Mouse (Mus musculus): ENCODE results near the gene Lekr1.
"Not testable (repeated sequence)": the region's sequence is repeated elsewhere in the genome, so short reads cannot be mapped to it uniquely, and the experiment has no call there.

The Lekr1 gene

DNA sequence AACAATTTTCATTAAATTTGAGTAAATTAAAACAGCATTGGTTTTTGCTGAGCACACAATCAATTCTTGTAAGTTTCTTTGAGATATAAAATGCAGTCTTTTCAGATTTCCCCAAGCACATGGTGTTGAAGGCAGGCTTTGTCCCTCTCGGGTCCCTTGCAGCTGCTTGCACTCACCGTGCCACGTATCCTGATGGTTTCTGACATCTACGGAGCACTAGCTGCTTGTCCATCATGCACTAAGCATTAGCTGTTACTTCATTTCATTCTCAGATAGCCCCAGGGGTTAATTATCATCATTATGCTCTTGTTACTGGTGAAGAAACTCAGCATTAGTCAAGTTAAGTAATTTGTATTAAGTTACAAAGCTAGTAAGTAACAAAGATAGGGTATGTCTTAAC lies 78.9 kb downstream of the Lekr1 start:
- in situ Hi-C loops (cut with MboI; ENCODE audit: unreplicated experiment in 2 of 2) = no loop called here

DNA sequence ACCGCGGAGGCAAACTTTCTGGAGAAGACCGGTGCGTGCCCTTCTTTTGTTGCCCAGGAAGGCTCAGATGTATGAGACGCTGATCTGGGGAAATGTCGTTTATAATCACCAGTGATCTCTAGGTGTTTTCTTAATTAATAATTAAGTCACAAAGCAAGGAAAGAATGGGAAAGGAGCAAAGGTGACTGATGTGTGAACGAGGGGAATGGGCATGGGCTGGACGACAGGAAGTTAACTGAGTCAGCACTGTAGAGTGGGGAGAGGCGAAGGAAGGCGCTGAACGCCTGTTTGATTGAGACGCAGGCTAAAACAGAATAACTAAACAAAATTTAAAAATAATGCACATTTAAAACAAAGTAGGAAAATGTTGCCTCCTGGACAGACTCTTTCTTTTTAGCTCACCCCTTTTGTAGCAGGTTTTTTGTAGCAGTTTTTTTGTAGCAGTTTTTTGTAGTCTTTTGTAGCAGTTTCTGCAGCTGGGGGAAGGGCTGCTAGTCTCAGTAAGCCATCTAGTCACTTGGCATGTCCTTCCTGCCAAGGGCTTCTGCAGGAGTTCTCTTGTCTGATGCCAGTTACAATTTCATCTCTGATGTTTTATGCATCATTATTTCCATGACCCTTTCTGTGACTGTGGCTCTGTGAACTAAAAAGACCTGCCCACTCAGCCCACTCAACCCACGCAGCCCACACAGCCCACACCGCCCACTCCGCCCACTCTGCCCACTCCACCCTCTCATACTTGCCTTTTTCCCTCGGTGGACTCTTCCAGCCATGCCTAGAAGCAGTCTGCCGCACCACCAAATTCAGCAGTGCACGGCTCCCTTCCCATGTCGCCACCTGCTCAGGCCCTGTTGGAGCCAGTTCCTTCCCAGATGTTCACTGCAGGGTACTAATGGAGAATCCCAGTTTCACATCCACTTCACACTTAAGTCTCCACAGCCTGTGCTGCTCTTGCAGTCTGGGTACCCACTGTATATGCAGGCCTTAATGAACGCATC lies 98.8 kb downstream of the Lekr1 start:
- in situ Hi-C loops (cut with MboI; ENCODE audit: unreplicated experiment in 2 of 2) = no loop called here

DNA sequence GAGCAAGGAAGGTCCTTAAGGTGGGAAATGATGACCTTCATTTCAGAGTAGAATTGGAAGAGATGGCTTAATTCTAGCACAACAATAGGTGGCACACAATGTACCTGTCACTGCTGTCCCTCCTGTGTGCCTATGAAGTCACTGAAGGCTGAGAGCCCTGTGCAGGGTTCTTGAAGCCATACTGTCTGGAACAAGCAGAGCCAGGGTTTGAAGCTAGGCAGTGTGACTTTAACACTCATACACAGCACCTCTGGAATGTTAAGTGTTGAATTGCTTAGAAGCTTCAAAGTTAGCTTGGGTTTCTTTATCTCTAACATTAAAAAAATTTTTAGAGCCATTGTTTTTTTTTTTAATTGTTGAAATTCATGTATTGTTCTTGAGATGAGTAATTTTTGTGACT lies 100.4 kb downstream of the Lekr1 start:
- in situ Hi-C loops (cut with MboI; ENCODE audit: unreplicated experiment in 2 of 2) = no loop called here

DNA sequence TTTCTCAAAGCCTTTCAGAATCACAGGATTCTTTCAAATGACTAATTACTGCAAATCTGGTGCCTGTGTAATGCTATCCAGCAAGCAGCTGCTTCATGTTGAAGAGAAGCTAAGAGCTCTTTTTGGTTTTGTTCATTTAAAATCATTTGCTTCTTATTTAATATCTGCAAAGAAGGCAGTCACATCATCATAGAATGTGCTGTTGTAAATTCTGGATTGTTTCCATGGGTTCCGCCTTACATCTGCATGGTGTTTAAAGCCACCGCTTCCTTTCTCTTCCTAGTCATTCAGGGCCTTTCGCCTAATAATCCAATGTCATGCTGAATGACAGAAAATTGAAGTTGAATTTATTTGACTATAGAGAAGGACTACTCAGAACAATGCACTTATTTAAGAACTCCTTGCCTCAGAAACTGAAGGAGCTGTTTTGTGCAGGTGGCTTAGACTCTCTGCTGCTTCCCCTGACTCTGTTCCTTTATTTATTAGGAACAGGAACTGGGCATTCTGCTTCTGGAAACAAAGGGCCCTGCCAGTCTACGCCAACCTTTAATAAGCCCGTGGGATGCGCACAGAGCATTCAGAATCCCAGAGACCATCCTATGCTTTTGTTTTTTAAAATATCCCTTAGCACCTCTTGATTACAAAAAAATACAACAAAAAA lies 101.3 kb downstream of the Lekr1 start:
- in situ Hi-C loops (cut with MboI; ENCODE audit: unreplicated experiment in 2 of 2) = no loop called here

DNA sequence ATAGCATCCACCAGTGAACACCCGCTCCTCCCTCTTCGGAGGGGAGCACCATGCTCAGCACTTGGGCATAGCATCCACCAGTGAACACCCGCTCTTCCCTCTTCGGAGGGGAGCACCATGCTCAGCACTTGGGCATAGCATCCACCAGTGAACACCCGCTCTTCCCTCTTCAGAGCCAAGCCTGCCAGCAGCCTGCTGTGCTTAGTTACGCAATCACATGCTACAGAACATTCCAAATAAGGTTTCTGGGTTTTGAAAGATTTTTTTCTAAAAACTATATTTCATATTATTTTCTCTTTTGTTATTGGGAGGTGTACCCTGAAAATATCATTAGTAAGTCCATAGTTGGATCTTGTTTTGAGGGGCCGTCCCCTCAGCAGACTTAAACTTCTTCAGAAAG lies 103.6 kb downstream of the Lekr1 start:
- in situ Hi-C loops (cut with MboI; ENCODE audit: unreplicated experiment in 2 of 2) = not testable (repeated sequence)

DNA sequence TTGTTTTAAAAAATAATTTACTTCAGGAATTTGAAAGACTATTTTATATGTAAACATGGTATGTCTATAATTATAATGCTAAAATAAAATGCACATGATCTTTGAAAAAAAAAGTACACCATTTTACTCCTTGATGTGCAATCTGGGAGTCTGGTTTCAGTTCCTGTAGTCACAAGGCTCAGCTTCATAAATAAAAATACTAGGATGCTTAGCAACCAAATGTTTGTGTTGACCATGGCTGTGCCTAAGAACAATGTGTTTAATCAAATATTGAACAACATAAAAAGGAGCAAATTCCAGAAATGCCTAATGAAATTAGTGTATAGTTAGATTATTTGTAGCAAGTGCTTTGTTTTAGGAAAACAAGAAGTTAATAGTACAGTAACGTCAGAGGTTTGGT lies 107.9 kb downstream of the Lekr1 start:
- in situ Hi-C loops (cut with MboI; ENCODE audit: unreplicated experiment in 2 of 2) = no loop called here

DNA sequence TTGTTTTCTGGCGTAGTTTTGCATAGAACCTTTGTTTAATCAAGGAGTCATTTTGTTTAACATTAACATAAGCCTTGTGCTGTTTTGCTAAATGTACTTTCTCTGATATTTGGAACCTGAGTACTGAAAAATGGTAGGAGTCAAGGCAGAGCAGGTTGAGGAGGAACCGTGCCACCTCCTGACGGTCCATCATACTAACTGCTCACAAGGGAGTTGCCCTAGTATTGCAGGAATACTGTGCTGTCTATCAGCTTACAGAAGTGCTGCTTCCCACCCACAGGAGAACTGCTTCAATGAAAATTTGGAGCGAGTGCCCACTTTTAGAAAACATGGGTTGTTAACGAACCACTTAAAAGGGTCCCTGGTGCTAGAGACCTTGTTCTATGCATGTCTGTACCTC lies 109.1 kb downstream of the Lekr1 start:
- in situ Hi-C loops (cut with MboI; ENCODE audit: unreplicated experiment in 2 of 2) = no loop called here

DNA sequence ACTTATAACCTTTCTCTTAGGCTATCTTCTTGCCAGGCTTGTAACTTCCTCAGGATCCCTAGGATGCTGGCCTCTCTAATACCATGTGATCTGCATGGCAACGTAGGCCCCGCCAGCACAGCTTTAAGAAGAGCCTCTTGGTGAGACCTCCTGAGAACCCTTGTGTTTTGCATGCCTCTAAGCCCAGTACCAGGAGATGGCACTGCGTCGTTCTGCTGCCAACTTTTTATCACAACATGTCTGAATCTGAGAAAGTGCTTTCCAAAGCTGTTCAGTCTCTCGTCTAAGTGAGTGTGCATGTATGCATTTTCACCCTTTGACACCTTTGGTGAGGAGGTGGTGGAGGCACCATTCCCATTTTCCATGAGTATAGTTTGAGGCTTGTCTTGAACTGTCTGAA lies 116.2 kb downstream of the Lekr1 start:
- in situ Hi-C loops (cut with MboI; ENCODE audit: unreplicated experiment in 2 of 2) = no loop called here

DNA sequence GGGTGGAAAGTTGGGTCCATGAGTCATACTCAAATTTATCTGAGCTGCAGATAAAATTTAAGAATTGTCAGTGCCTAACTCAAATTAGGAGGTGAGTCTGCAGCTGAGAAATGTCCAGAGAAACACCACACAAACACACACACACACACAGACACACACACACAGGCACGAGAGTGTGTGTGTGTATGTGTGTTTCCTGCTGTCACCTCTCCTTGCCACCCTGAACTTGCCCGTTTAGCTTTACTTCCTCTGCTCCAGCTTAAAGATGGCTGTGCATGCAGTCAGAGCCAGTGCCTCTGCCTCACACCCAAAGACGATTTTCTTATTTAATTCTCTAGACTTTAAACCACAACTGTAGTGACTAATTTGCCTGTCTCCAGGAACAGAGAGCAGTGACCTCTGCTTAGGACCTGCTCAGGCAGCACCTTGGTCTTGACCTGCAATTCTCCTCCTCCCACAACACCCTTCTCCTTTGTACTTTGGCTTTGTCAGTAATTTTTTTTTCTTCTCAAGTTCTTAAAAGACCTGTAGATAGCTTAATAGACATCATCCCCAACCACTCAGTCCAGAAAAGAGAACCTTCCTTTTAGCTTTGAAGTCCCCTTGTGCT lies 124.2 kb downstream of the Lekr1 start:
- in situ Hi-C loops (cut with MboI; ENCODE audit: unreplicated experiment in 2 of 2) = no loop called here

DNA sequence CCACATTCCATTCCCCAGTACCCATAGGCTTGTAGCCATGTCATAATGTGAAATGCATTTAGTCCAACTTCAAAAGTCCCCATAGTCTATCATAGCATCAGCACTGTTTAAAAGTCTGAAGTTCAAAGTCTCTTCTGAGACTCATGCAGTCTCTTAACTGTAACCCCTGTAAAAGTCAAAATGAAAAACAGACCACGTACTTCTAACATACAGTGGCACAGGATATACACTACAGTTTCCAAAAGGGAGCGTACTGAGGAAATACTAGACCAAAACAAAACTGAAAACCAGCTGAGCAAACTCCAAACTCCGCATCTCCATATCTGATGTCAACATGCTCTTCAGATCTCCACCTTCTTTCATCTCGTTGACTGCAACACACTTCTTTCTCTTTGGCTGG lies 127.5 kb downstream of the Lekr1 start:
- in situ Hi-C loops (cut with MboI; ENCODE audit: unreplicated experiment in 2 of 2) = no loop called here

DNA sequence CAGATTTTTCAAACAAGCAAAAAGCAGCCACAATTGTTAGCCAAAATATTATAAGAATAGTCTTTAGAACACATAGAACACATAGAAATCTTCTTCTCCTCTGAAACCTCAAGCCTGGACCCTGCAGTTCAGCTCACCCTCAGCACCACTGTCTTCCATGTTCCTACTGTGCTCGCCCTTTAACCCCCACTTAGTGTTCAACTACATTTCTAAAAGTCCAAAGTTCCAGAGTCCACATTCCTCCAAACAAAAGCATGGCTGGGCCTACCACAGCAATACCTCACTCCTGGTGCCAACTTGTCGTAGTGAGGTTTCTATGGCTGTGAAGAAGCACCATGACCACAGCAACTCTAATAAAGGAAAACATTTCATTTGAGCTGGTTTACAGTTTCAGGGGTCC lies 128.7 kb downstream of the Lekr1 start:
- in situ Hi-C loops (cut with MboI; ENCODE audit: unreplicated experiment in 2 of 2) = no loop called here

DNA sequence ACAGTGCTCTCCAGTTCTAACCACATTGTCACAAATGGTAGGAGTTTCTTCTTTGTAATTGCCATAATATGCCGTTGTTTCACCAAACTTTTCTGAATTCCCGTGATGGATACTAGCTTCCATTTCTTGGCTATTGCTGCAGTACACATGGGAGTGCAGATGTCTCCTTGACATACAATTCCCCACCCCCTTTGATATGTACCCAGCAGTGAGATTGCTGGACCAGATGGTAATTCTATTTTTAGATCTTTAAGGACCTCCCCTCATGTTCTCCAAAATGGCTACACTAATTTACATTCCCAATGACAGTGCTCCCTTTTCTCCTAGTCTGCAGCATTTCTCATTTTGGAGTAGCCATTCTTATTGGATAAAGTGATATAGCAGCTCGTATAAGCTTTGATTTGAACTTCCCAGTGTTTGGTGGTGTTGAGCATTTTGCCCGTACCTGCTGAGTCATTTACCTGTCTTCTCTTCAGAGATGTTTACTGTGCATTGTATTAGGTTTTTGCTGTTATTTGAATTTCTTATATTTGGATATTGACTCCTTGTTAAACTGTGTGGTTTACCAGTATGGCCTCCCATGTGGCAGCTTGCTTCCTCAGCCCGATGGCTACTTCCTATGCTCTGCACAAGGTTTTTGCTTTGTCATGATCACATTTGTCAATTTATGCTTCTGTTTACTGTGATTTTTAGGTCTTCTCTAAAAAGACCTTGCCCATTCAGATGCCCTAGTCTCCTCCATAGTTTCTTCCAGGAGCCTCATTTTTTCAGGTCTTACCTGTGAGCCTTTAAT lies 131.5 kb downstream of the Lekr1 start:
- in situ Hi-C loops (cut with MboI; ENCODE audit: unreplicated experiment in 2 of 2) = no loop called here

DNA sequence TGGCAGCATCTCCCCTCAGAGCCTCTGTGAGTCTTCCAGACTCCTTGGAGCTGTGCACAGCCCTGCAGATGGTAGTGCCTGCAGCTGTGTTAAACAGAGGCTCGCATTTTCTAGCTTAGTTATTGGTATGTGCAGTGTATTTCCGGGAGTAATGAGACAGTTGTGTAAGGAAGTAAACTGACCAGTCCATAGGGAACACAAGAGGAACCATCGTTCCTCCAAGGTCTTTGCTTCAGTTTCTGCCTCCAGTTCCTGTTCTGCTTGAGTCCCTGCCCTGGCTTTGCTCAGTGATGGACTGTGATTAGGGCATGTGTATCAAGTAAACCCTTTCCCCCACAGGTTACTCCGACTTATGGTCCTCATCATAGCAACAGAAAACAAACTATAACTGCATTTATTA lies 134.9 kb downstream of the Lekr1 start:
- in situ Hi-C loops (cut with MboI; ENCODE audit: unreplicated experiment in 2 of 2) = no loop called here

DNA sequence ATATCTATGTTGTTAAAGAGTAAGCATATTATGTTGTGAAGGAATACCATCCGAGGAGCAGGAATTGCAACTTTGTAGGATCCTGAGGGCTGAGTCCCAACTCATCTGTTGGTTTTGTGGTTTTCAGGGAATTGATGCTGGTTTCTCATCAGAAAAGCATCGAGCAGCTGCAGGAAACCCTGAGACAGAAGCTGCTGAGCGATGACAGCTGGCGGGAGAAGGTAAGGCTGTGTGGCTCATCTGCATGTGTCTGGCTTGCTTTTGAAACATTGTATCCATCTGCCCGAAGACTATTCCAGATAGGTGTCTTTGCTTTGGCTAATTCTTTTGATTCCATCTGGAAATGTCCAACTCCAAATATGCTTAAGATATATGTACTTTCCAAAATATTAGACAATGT lies 136.2 kb downstream of the Lekr1 start:
- in situ Hi-C loops (cut with MboI; ENCODE audit: unreplicated experiment in 2 of 2) = no loop called here

DNA sequence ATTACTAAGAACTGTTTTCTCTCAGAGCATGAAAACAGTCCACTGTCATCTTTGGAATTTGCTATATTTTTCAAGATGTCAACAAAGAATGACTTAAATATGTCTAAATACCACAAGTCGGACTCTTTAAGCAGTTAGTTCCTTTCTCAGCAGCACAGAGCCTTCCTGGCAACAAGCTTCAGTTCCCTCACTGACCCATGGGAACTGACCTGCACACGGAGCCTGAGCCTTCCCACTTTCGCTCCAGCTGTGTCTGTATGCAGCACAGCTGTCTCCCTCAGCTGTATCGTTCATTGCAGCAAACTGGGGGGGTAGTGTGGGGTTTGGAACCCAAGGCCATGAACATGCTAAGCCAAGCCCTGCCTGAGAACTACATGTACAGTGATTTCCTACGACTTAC lies 136.8 kb downstream of the Lekr1 start:
- in situ Hi-C loops (cut with MboI; ENCODE audit: unreplicated experiment in 2 of 2) = no loop called here

DNA sequence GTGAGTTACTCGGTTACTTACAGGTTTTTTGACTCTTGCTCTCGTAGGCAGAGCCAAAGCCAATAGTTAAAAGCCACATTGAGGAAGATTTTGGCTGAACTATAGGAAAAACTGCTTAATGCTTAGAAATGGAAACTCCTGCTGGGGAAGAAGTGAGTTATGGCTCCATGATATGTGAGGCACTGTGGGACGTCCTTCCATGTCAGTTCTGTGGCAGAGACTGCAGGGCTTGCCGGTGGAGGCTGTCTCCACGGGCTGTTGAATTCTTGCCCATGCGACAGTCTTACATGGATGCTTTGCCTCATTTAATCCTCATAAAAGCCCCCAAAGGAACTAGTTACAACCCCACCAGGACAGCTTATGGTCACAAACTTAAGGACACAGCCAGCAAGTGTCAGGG lies 148.9 kb downstream of the Lekr1 start:
- in situ Hi-C loops (cut with MboI; ENCODE audit: unreplicated experiment in 2 of 2) = no loop called here

DNA sequence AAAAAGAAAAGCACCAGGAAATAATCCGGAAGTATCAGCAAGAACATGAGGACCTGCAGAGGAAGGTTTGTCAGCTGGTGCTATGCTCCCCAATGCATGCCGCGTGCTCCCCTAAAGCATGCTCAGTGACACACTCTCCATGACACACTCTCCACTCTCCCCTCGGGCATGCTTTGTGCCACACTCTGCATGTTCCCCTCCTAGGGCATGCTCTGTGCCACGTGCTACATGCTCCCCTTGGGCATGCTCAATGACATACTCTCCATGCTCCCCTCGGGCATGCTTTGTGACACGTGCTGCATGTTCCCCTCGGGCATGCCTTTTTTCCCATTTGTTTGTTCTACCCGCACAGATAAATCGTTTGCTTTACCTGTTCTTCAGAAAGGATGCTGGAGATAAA lies 150.0 kb downstream of the Lekr1 start:
- in situ Hi-C loops (cut with MboI; ENCODE audit: unreplicated experiment in 2 of 2) = no loop called here

DNA sequence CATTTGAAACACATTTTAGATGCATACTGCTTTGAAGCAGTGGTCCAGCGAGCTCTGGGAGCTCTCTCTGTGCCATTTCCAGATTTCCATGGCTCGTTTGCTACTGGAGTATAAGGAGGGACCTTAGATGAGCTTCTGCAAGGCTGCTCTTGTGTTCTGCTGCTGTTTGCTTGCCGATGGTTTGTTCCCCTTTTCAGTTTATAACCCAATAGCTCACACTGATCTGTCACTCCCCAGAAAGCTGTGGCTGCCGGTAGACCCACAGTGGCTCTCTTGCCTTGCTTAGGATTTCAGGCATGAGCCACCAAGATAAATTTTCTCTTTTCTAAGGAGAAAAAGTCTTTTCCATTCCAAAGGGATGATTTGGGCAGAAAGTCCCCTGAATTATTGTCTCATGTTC lies 152.6 kb downstream of the Lekr1 start:
- in situ Hi-C loops (cut with MboI; ENCODE audit: unreplicated experiment in 2 of 2) = no loop called here

DNA sequence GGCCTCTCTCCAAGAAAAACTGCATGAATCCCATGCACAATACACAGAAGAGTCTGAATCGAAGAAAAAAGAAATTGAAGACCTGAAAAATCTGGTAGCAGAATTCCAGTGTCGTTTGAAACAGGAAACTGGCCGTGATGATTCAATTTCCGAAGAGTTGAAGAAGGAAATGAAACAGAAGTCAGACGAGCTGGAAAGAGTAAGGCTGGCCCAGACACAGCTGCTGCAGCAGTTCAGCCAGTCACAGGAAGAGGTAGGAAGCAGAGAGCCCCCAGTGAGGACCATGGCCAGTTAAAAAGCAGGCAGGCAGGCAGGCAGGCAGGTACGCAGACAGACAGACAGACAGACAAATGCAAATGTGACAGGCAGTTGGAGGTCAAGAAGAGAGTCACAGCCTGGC lies 153.8 kb downstream of the Lekr1 start:
- in situ Hi-C loops (cut with MboI; ENCODE audit: unreplicated experiment in 2 of 2) = no loop called here

DNA sequence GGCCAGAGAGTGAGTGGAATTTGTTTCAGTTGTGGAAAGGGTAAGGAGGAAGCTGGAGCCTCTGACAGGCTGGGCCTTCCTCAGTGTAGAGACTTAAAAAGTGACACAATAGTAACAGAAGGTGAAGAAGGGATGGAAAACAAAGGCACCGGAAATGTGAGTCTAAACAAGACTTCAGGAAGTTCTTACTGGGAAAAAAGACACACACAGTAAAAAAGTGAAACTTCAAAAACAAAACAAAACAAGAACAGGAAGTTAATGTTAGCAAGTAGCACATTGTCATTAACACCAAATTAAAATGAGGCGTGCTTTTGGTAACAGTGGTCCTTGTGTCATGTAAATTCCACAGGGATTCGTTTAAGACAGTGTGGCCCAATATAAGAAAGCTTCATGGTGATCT lies 158.9 kb downstream of the Lekr1 start:
- in situ Hi-C loops (cut with MboI; ENCODE audit: unreplicated experiment in 2 of 2) = no loop called here

DNA sequence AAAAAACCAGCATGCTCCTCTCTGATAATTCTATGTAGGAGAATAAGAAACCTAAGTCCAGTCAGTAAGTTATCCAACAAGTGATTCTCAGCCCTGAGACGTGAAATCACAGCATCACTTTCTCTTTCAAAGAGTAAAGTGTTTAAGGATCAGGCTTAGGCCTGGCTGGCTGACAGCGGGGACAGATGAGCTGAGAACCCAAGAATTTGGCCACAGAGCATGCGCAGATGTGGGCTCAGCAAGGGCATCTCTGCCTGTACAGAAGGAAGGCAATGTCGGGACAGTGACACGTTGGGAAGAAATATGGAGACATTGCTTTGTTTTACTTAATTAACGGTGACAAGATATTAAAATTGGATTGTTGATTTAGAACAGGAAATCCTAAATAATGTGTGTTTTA lies 160.7 kb downstream of the Lekr1 start:
- in situ Hi-C loops (cut with MboI; ENCODE audit: unreplicated experiment in 2 of 2) = no loop called here
